Mouse (Mus musculus) liver, postnatal 0 days (tissue): ENCODE measurements at regions not wholly inside any gene's neighbourhood (a gene's known extent, or its start where the extent isn't known, plus 50 kb on each side); places are given as distances from the start of the nearest gene placed in this dataset.

Source experiments
- CTCF ChIP-seq: sonication (generic); IDR thresholded peaks from 2 replicates; pipeline ENCODE4 v1.5.1; 2016; ENCODE audit warnings: antibody characterized with exemption, low read depth
- EP300 ChIP-seq: IDR thresholded peaks from 2 replicates; pipeline ENCODE4 v1.6.1; 2016; ENCODE audit warnings: antibody characterized with exemption, low read depth, mild to moderate bottlenecking

DNA sequence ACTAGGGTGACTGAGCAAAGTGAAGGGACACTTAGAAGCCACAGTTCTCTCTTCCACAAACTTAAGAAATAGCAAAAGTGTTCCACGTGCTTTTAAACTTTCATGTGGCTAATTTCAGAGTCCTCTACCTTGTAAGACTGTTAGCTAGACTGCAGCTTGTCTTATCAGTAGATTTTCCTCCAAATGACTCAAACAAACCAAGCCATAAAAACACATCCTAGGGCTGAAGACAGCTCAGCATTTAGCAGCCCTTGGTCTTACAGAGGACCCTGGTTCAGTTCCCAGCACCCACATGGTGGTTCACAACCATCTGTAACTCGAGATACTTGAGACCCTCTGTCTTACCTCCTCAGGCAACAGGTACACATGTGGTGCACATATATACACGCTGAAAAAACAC, 209.9 kb upstream of the Klf14 start:
- no peak for TF ChIP-seq CTCF
- TF ChIP-seq EP300 = no peak
